Mouse (Mus musculus): ENCODE data around the gene Slc24a1. TPM values are rescaled to one million over a fixed set of nuclear protein-coding genes. Genes with fewer than 3 reads are reported as not detected.
"Not testable (repeated sequence)": the region's sequence is repeated elsewhere in the genome, so short reads cannot be mapped to it uniquely, and the experiment has no call there.

The Slc24a1 gene
- under 1 TPM in 1 of 2 experiments, not detected in 1; 0.04 TPM for total RNA-seq (2021)
- long read RNA-seq, experiment 1, result 0 reads
- long read RNA-seq, experiment 2, result 0 reads

GRCm38 (mm10) chr9:64951161-64951657, at the start of gene Slc24a1:
Gene Slc24a1, minus strand, starts transcription at chr9:64951607.
- no peak for DNase-seq

GRCm38 (mm10) chr9:64995464-64995863, 44.1 kb upstream of the Slc24a1 start:
- intact Hi-C loops (cut with DNase I; ENCODE audit: low total_unique reads); DNase-seq: not testable (repeated sequence)

More at GRCm38 (mm10) chr9:64951161-64951657, at the start of gene Slc24a1:
- intact Hi-C loops (cut with DNase I; ENCODE audit: low total_unique reads), result no loop called here

- intact Hi-C loops (cut with DNase I; ENCODE audit: low total_unique reads), result no loop called here
- DNase-seq, result no peak
Measured at GRCm38 (mm10) chr9:64990291-64990690, 38.9 kb upstream of the Slc24a1 start.

GRCm38 (mm10) chr9:64988443-64988842, 37.0 kb upstream of the Slc24a1 start:
- no peak for DNase-seq
- intact Hi-C loops (cut with DNase I; ENCODE audit: low total_unique reads), result no loop called here

GRCm38 (mm10) chr9:64987651-64988050, 36.2 kb upstream of the Slc24a1 start:
- DNase-seq, result no peak
- intact Hi-C loops (cut with DNase I; ENCODE audit: low total_unique reads), result no loop called here

- DNase-seq, result no peak
- intact Hi-C loops (cut with DNase I; ENCODE audit: low total_unique reads), result no loop called here
Measured at GRCm38 (mm10) chr9:64985807-64986206, 34.4 kb upstream of the Slc24a1 start.

- DNase-seq, result no peak
- intact Hi-C loops (cut with DNase I; ENCODE audit: low total_unique reads), result no loop called here
Measured at GRCm38 (mm10) chr9:64985037-64985794, 33.8 kb upstream of the Slc24a1 start.

- intact Hi-C loops (cut with DNase I; ENCODE audit: low total_unique reads), result no loop called here
- no peak for DNase-seq
Measured at GRCm38 (mm10) chr9:64981904-64982303, 30.5 kb upstream of the Slc24a1 start.

- peak; percentile 14 for DNase-seq
- intact Hi-C loops (cut with DNase I; ENCODE audit: low total_unique reads), result no loop called here
Measured at GRCm38 (mm10) chr9:64980548-64980947, 29.1 kb upstream of the Slc24a1 start.

- no peak for DNase-seq
- intact Hi-C loops (cut with DNase I; ENCODE audit: low total_unique reads), result no loop called here
Measured at GRCm38 (mm10) chr9:64960978-64961320, 9.5 kb upstream of the Slc24a1 start.

- peak; percentile 95 for DNase-seq
- intact Hi-C loops (cut with DNase I; ENCODE audit: low total_unique reads), result no loop called here
Measured at GRCm38 (mm10) chr9:64960117-64960977, 8.9 kb upstream of the Slc24a1 start, which contains the start of gene Ints14. Gene Ints14, plus strand, starts transcription at chr9:64960905.

- intact Hi-C loops (cut with DNase I; ENCODE audit: low total_unique reads), result no loop called here
- no peak for DNase-seq
Measured at GRCm38 (mm10) chr9:64957276-64957675, 5.9 kb upstream of the Slc24a1 start.

GRCm38 (mm10) chr9:64956337-64956736, 4.9 kb upstream of the Slc24a1 start:
- no peak for DNase-seq
- intact Hi-C loops (cut with DNase I; ENCODE audit: low total_unique reads), result no loop called here

- intact Hi-C loops (cut with DNase I; ENCODE audit: low total_unique reads), result no loop called here
- DNase-seq, result no peak
Measured at GRCm38 (mm10) chr9:64953190-64953589, 1.8 kb upstream of the Slc24a1 start.

- intact Hi-C loops (cut with DNase I; ENCODE audit: low total_unique reads), result no loop called here
- DNase-seq, result no peak
Measured at GRCm38 (mm10) chr9:64952055-64952454, 648 bp upstream of the Slc24a1 start.

GRCm38 (mm10) chr9:64947483-64948095, 3.8 kb downstream of the Slc24a1 start:
- no peak for DNase-seq
- intact Hi-C loops (cut with DNase I; ENCODE audit: low total_unique reads), result no loop called here

- DNase-seq, result no peak
- intact Hi-C loops (cut with DNase I; ENCODE audit: low total_unique reads), result no loop called here
Measured at GRCm38 (mm10) chr9:64943997-64944396, 7.4 kb downstream of the Slc24a1 start.

GRCm38 (mm10) chr9:64941650-64942049, 9.8 kb downstream of the Slc24a1 start:
- no peak for DNase-seq
- intact Hi-C loops (cut with DNase I; ENCODE audit: low total_unique reads), result no loop called here

- DNase-seq, result no peak
- intact Hi-C loops (cut with DNase I; ENCODE audit: low total_unique reads), result no loop called here
Measured at GRCm38 (mm10) chr9:64940731-64941346, 10.6 kb downstream of the Slc24a1 start.
